Mouse (Mus musculus) spleen, adult 2 months (tissue): ENCODE results near the gene Wars2. TPM values are rescaled to one million over a fixed set of nuclear protein-coding genes. Genes with fewer than 3 reads are reported as not detected.

Source experiments
- DNase-seq, 2 experiments: peaks; one replicate each; pipeline versions ENCODE4 v3.0.0 to v3.0.0-alpha.2; 2012 to 2021; ENCODE audit warnings: low spot score in 2 of 2, low read depth in 1 of 2
- H3K27ac ChIP-seq: fragments of 200-500 bp; 2 replicates; pipeline ENCODE4 v1.5.1; 2012; ENCODE audit warnings: low read length, inconsistent platforms; ENCODE audit not compliant: insufficient read depth
- H3K27me3 ChIP-seq: fragments of 200-500 bp; 2 replicates; pipeline ENCODE4 v1.6.1; 2012; ENCODE audit warnings: mild to moderate bottlenecking, moderate library complexity, low read length, inconsistent platforms; ENCODE audit not compliant: control insufficient read depth, insufficient read depth
- H3K36me3 ChIP-seq: fragments of 200-500 bp; 2 replicates; pipeline ENCODE4 v1.6.1; 2012; ENCODE audit warnings: mild to moderate bottlenecking, low read length, inconsistent platforms; ENCODE audit not compliant: control insufficient read depth, insufficient read depth
- H3K4me1 ChIP-seq: fragments of 200-500 bp; 2 replicates; pipeline ENCODE4 v1.6.1; 2011; ENCODE audit warnings: inconsistent platforms; ENCODE audit not compliant: control insufficient read depth, insufficient read depth, insufficient read length
- H3K4me3 ChIP-seq: fragments of 200-500 bp; 2 replicates; pipeline ENCODE4 v1.5.1; 2011; ENCODE audit warnings: mild to moderate bottlenecking, inconsistent platforms; ENCODE audit not compliant: insufficient read depth, insufficient read length; ENCODE audit errors: extremely low read depth
- CTCF ChIP-seq: fragments of 200-500 bp; IDR thresholded peaks from 2 replicates; pipeline ENCODE4 v1.5.1; 2011; ENCODE audit warnings: mild to moderate bottlenecking, inconsistent platforms; ENCODE audit not compliant: insufficient read depth, insufficient read length, insufficient replicate concordance; ENCODE audit errors: extremely low read depth
- POLR2A ChIP-seq: fragments of 200-500 bp; IDR thresholded peaks from 2 replicates; pipeline ENCODE4 v1.6.1; 2011; ENCODE audit warnings: low read depth, low read length, inconsistent platforms
- WGBS: fragments of 180-500 bp; shearing (Covaris S2); methylation state at CpG from one replicate; pipeline ENCODE4 v1.1.7; 2018; 5-methylcytosine and 5-hydroxymethylcytosine counted together
- polyA plus RNA-seq: library from polyadenylated mRNA; depleted of rRNA; stranded (reverse); fragments of >200 nt; gene quantifications from 2 replicates; pipeline ENCODE4 v1.2.3, GENCODE M21; 2012

Wars2 gene
- polyA plus RNA-seq, 1 experiment: 2.2 TPM

DNA sequence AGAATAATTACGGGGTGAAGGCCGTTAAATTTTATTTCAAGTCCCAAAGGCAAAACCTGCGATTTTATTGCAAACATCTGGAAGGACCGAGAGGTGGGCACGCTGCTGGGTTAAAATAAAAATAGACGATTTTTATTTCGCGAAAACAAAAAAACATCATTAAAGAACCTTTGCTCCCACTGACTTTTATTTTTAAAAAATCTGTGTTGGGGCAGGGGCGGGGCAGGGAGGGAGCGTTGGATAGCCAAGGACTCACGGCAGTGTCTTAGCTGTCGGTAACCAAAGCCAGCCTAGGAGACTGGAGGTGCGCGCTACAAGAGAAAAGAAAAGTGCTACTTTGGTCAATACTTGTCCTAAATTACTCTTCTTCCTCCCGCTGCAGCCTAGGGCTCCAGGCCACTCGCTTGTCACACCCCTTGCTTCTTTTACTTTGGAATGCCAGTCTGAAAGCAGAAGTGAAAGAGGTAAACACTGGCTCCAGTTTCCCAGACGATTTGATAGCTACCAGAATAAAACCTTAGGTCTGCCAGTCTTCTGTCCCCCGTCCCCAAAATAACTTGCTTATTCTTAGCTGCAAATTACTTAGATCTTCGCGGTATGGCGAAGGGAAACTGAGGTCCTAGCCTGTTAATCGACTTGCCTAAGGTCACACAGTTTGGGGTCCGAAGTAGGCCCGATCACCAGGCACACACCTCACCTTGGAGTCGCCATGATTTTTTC is 108.1 kb downstream of the Wars2 start:
- H3K36me3 ChIP-seq: no peaks in the 10 kb centered on the region
- H3K4me1 ChIP-seq: peaks cover 6% of the 10 kb centered on the region
- peaks cover 25% of the 10 kb centered on the region for H3K27me3 ChIP-seq
- DNase-seq: no peak
- TF ChIP-seq CTCF (no peak), POLR2A (no peak)
- no peak overlapping the region for H3K4me3 ChIP-seq
- H3K27ac ChIP-seq: no peak overlapping the region
- WGBS: 4% methylated on average over 25 of the region's 25 CpGs

DNA sequence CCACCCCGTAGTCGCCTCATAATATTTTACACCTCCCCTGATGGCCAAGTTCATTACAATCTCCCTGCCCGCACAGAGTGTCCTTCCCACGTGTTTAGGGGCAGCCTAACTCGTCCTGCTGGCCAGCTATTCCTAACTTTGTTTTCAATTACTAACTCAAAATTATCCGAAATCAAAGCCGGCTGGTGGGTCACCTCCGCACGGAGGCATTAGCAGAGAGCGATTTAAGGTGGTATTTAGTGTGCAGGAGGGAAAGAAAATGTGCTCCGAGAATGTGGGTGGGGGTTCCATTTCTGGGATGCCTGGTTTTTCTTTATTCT is 108.6 kb downstream of the Wars2 start:
- TF ChIP-seq CTCF (no peak), POLR2A (no peak)
- H3K27ac ChIP-seq: no peak overlapping the region
- H3K4me1 ChIP-seq: peaks cover 6% of the 10 kb centered on the region
- H3K27me3 ChIP-seq: peaks cover 27% of the 10 kb centered on the region
- H3K4me3 ChIP-seq: no peak overlapping the region
- WGBS: 8% methylated on average over 11 of the region's 11 CpGs
- DNase-seq: no peak
- no peaks in the 10 kb centered on the region for H3K36me3 ChIP-seq

DNA sequence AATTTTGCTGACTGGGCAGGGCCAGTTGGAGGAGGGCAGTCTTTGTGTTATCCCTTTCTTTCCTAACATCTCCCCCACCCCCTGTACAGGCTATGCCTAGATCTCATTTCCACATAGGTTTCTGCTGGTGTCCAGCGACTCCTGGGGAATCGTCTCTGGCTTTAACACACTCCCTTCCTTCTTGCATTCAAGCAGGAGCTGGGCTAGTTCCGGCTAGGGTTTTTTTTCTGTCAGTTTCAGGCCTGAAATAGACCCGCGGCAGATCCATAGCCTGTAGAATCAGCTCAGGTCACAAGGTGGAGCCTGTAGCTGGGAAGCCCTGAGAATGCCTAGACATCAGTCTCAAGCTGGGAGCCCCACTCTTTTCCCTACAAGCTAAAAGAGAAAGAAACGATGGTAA is 109.0 kb downstream of the Wars2 start:
- Histone ChIP-seq H3K4me3 (no peak overlapping the region), H3K4me1 (peaks cover 6% of the 10 kb centered on the region), H3K36me3 (no peaks in the 10 kb centered on the region), H3K27me3 (peaks cover 30% of the 10 kb centered on the region), H3K27ac (no peak overlapping the region)
- TF ChIP-seq CTCF: no peak
- TF ChIP-seq POLR2A: no peak
- no peak for DNase-seq
- WGBS: 2% methylated on average over 6 of the region's 6 CpGs

DNA sequence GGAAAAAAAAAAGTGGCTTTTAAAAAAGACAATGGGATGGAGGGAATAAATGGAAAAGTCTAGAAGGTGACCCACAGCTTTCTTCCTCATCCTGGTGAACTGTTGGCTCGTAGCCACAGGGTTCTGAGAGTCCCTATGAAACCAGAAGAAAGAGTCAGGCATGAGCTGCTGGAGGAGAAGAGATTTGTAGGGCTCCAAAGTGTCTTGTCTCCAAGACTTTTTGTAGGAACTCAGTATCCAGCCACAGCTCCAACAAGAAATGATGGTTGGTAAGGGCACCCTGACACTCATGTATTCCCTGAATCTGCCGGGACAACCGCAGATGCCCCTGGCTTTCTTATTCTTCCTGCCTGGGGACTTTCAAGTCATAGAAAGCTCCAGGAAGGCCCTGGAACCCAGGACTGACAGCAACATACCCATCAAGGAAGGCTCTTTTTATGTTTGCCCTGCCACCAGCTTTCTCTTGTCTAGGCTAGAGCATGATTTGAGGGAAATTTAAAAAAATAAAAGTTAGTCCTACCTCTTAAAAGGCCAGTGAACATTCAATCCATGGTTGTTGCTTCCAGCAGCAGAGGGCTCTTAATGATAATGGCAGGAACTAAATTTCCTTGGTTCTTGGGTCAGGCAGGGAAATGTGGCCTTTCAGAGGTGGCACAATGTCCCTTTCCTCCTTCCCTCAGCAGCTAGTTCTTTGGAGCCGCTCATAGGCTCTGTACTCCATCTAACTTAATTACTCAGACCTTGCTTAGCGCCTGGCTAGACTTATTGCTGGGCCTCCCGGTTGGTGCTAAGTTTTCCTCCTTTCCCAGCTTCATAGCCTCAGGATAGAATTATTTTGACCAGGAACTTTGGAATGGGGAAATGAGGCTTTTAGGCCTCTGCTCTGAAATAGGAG is 110.7 kb downstream of the Wars2 start:
- Histone ChIP-seq H3K27ac (no peak overlapping the region), H3K36me3 (no peaks in the 10 kb centered on the region), H3K27me3 (peaks cover 36% of the 10 kb centered on the region), H3K4me3 (no peak overlapping the region), H3K4me1 (peaks cover 6% of the 10 kb centered on the region)
- WGBS: 27% methylated on average over 6 of the region's 6 CpGs
- TF ChIP-seq POLR2A (no peak), CTCF (no peak)
- DNase-seq: no peak

DNA sequence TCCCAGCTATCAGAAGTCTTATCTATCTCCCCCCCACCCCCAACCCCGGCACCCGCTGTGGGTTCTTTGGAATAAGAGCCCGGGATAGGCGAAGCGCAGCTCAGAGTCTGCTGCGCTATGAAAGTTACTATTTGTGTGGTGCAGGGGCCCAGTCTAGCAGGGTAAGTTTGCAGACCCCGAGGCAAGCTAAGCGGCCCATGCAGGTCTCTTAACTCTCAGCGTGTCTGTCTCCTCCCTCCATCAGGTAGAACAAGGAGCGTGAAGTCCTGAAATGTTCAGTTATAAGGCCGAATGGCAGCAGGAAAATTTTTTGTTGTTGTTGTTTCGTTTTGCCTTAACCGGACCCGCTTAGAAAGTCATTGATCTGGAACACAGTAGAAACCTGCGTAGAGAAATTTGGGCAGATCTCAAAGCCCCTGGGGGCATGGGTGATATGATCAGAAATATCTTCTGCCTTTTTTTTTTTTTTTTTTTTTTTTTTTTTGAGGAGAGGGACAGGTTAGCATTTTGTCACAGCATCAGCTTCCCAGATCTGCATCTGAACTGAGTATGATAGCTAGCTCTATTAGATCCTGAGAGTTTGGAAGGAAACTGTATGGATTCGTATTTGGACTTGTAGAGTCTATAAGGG is 111.7 kb downstream of the Wars2 start:
- no peak for TF ChIP-seq CTCF
- TF ChIP-seq POLR2A: no peak
- Histone ChIP-seq H3K27me3 (peaks cover 40% of the 10 kb centered on the region), H3K4me1 (peaks cover 6% of the 10 kb centered on the region), H3K27ac (no peak overlapping the region), H3K4me3 (no peak overlapping the region), H3K36me3 (no peaks in the 10 kb centered on the region)
- WGBS: 8% methylated on average over 16 of the region's 16 CpGs
- no peak for DNase-seq

DNA sequence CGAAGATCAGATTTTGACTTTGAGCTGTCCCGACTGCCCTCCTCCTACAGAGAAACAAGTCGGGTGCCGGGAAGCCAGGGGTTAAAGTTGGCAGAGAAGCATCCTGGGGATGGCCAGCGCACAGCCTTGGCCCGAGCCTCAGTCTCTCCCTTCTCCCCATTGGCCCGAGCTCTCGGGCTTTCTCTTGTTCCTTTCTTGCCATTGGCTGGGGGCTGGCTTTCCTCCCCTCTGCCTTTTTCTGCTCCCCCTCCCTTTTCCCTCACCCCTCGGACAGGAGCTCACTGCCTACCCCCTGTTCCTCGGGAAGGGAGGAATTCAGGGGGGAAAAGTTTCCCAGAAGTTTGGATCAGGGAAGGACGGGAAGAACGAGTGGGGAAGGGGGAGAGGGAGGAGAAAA is 112.2 kb downstream of the Wars2 start:
- peaks cover 6% of the 10 kb centered on the region for H3K4me1 ChIP-seq
- no peak for TF ChIP-seq POLR2A
- TF ChIP-seq CTCF: no peak
- 5% methylated on average over 12 of the region's 12 CpGs for WGBS
- H3K36me3 ChIP-seq: no peaks in the 10 kb centered on the region
- DNase-seq: no peak
- peaks cover 37% of the 10 kb centered on the region for H3K27me3 ChIP-seq
- no peak overlapping the region for H3K27ac ChIP-seq
- H3K4me3 ChIP-seq: no peak overlapping the region
